Mouse (Mus musculus) gonadal fat pad, adult 2 months (tissue): Measurements from ENCODE around the gene Ccdc107. TPM values are rescaled to one million over a fixed set of nuclear protein-coding genes. Genes with fewer than 3 reads are reported as not detected.

Experiments
- DNase-seq: peaks from one replicate; pipeline ENCODE4 v3.0.0-alpha.2; 2012; ENCODE audit warnings: low read depth
- polyA plus RNA-seq: library from polyadenylated mRNA; depleted of rRNA; stranded (reverse); fragments of >200 nt; gene quantifications from 2 replicates; pipeline ENCODE4 v1.2.3, GENCODE M21; 2012; rRNA removed

Gene Ccdc107
- polyA plus RNA-seq, result 184 and 241 TPM in 2 replicates

- no peak for DNase-seq
Measured at GRCm38 (mm10) chr4:43492821-43493185, at the start of gene Ccdc107. Gene Ccdc107 (plus strand): TSS chr4:43492900.

- no peak for DNase-seq
Measured at GRCm38 (mm10) chr4:43443511-43443910, 49.2 kb upstream of the Ccdc107 start.

- DNase-seq, result no peak
Measured at GRCm38 (mm10) chr4:43447251-43447650, 45.4 kb upstream of the Ccdc107 start.

- DNase-seq, result no peak
Measured at GRCm38 (mm10) chr4:43448554-43448953, 44.1 kb upstream of the Ccdc107 start.

- no peak for DNase-seq
Measured at GRCm38 (mm10) chr4:43452315-43452714, 40.4 kb upstream of the Ccdc107 start.

- DNase-seq, result no peak
Measured at GRCm38 (mm10) chr4:43453413-43453812, 39.3 kb upstream of the Ccdc107 start.

- DNase-seq, result no peak
Measured at GRCm38 (mm10) chr4:43454041-43454836, 38.5 kb upstream of the Ccdc107 start, which contains the start of gene Cd72. Gene Cd72 (minus strand): TSS chr4:43454628.

- DNase-seq, result no peak
Measured at GRCm38 (mm10) chr4:43456470-43456869, 36.2 kb upstream of the Ccdc107 start.

GRCm38 (mm10) chr4:43457124-43457523 lies 35.6 kb upstream of the Ccdc107 start:
- no peak for DNase-seq

GRCm38 (mm10) chr4:43463102-43463501 lies 29.6 kb upstream of the Ccdc107 start:
- no peak for DNase-seq

GRCm38 (mm10) chr4:43465935-43466334 lies 26.8 kb upstream of the Ccdc107 start:
- DNase-seq, result no peak

- no peak for DNase-seq
Measured at GRCm38 (mm10) chr4:43466872-43467271, 25.8 kb upstream of the Ccdc107 start.

- no peak for DNase-seq
Measured at GRCm38 (mm10) chr4:43470301-43470700, 22.4 kb upstream of the Ccdc107 start.

- no peak for DNase-seq
Measured at GRCm38 (mm10) chr4:43473636-43474035, 19.1 kb upstream of the Ccdc107 start.

- DNase-seq, result no peak
Measured at GRCm38 (mm10) chr4:43476604-43477003, 16.1 kb upstream of the Ccdc107 start.

- no peak for DNase-seq
Measured at GRCm38 (mm10) chr4:43477857-43478533, 14.7 kb upstream of the Ccdc107 start.

- DNase-seq, result no peak
Measured at GRCm38 (mm10) chr4:43478534-43478858, 14.2 kb upstream of the Ccdc107 start.

GRCm38 (mm10) chr4:43478906-43479832 lies 13.5 kb upstream of the Ccdc107 start:
- no peak for DNase-seq

- no peak for DNase-seq
Measured at GRCm38 (mm10) chr4:43480985-43481384, 11.7 kb upstream of the Ccdc107 start.

- no peak for DNase-seq
Measured at GRCm38 (mm10) chr4:43481894-43482456, 10.7 kb upstream of the Ccdc107 start.

- DNase-seq, result no peak
Measured at GRCm38 (mm10) chr4:43482591-43482990, 10.1 kb upstream of the Ccdc107 start.
